21 mouse cellular contexts compared by ENCODE assay signal in genomic region chr11:20334301-20334700, GRCm38 (mm10). TPM values are rescaled to one million over a fixed set of nuclear protein-coding genes. Genes with fewer than 3 reads are reported as not detected.
DNase-seq lines count a peak whose midpoint lies in the region; ATAC-seq lines count a peak whose summit lies in the region.
"Had no signal": no experiment of that assay in that cellular context is flagged by ENCODE, and none has a peak within 500 bp of the region (broad histone marks: within the 10 kb centered on the region; RNA-seq: fewer than 3 reads in every experiment).

No protein-coding gene starts in this region.

- peaks cover 21% of the 10 kb centered on the region for H3K4me1 ChIP-seq in hindbrain, embryonic 13.5 days (replicated peaks)
- H3K4me1 ChIP-seq in hindbrain, embryonic 10.5 days (replicated peaks) = peaks cover 40% of the 10 kb centered on the region
- H3K4me1 ChIP-seq in midbrain, embryonic 15.5 days = peaks cover 25% of the 10 kb centered on the region
- H3K4me1 ChIP-seq in midbrain, embryonic 10.5 days = peaks cover 47% of the 10 kb centered on the region
- H3K4me1 ChIP-seq in kidney, embryonic 16.5 days (ENCODE audit: insufficient read depth, low read length) = peaks cover 25% of the 10 kb centered on the region

- H3K4me2 ChIP-seq in hindbrain, embryonic 13.5 days = 0 out of 2 replicates have a peak overlapping the region, but pooled peaks have one; percentile 89
- H3K4me2 ChIP-seq in midbrain, embryonic 15.5 days = no peak overlapping the region
- H3K4me2 ChIP-seq in kidney, embryonic 16.5 days (replicated peaks; ENCODE audit: low read depth, low read length) = no peak overlapping the region

- ATAC-seq in hindbrain, embryonic 13.5 days (ENCODE audit: low FRiP score) = no peak
- ATAC-seq in midbrain, embryonic 15.5 days (replicated peaks) = no peak
- ATAC-seq in kidney, embryonic 16.5 days (ENCODE audit: low FRiP score, low TSS enrichment) = no peak
- ATAC-seq: intestine, embryonic 16.5 days; Patski had no signal

- no peak overlapping the region for H3K9ac ChIP-seq in hindbrain, embryonic 13.5 days
- H3K9ac ChIP-seq in midbrain, embryonic 15.5 days = no peak overlapping the region
- no peak overlapping the region for H3K9ac ChIP-seq in kidney, embryonic 16.5 days (replicated peaks; ENCODE audit: low read length)
- H3K9ac ChIP-seq: kidney, embryonic 15.5 days; limb, embryonic 12.5 days had no signal

- no peak overlapping the region for H3K27ac ChIP-seq in hindbrain, embryonic 13.5 days
- H3K27ac ChIP-seq in hindbrain, embryonic 10.5 days = no peak overlapping the region
- 0 out of 2 replicates have a peak overlapping the region, but pooled peaks have one; percentile 98 for H3K27ac ChIP-seq in midbrain, embryonic 15.5 days
- H3K27ac ChIP-seq in midbrain, embryonic 10.5 days (replicated peaks) = no peak overlapping the region
- no peak overlapping the region for H3K27ac ChIP-seq in kidney, embryonic 16.5 days (ENCODE audit: low read length)
- H3K27ac ChIP-seq: limb, embryonic 12.5 days had no signal

- H3K4me3 ChIP-seq in hindbrain, embryonic 13.5 days = no peak overlapping the region
- no peak overlapping the region for H3K4me3 ChIP-seq in hindbrain, embryonic 10.5 days
- no peak overlapping the region for H3K4me3 ChIP-seq in midbrain, embryonic 15.5 days
- no peak overlapping the region for H3K4me3 ChIP-seq in midbrain, embryonic 10.5 days
- no peak overlapping the region for H3K4me3 ChIP-seq in kidney, embryonic 16.5 days (ENCODE audit: low read length)

- no peaks in the 10 kb centered on the region for H3K27me3 ChIP-seq in hindbrain, embryonic 13.5 days
- no peaks in the 10 kb centered on the region for H3K27me3 ChIP-seq in hindbrain, embryonic 10.5 days (ENCODE audit: insufficient read depth, poor library complexity, severe bottlenecking)
- H3K27me3 ChIP-seq in midbrain, embryonic 15.5 days (replicated peaks) = no peaks in the 10 kb centered on the region
- H3K27me3 ChIP-seq in midbrain, embryonic 10.5 days (ENCODE audit: low read depth, poor library complexity, severe bottlenecking) = no peaks in the 10 kb centered on the region
- no peaks in the 10 kb centered on the region for H3K27me3 ChIP-seq in kidney, embryonic 16.5 days (ENCODE audit: insufficient read depth, low read length)
- H3K27me3 ChIP-seq: heart, embryonic 15.5 days; kidney, embryonic 15.5 days; limb, embryonic 12.5 days; Patski had no signal

- H3K36me3 ChIP-seq in hindbrain, embryonic 13.5 days = no peaks in the 10 kb centered on the region
- H3K36me3 ChIP-seq in hindbrain, embryonic 10.5 days = no peaks in the 10 kb centered on the region
- no peaks in the 10 kb centered on the region for H3K36me3 ChIP-seq in midbrain, embryonic 15.5 days (replicated peaks)
- H3K36me3 ChIP-seq in midbrain, embryonic 10.5 days = no peaks in the 10 kb centered on the region
- H3K36me3 ChIP-seq in kidney, embryonic 16.5 days (ENCODE audit: insufficient read depth, low read length) = no peaks in the 10 kb centered on the region
- H3K36me3 ChIP-seq: heart, embryonic 15.5 days; kidney, embryonic 15.5 days; limb, embryonic 12.5 days had no signal

- no peak for DNase-seq in hindbrain, embryonic 10.5 days (ENCODE audit: low spot score)
- DNase-seq in midbrain, embryonic 10.5 days (ENCODE audit: low spot score) = no peak
- DNase-seq in R1 (ENCODE audit: low read depth, low spot score) = peak; percentile 81
- peak; percentile 10 for DNase-seq in naive thymus-derived CD4-positive, alpha-beta T cell, adult 2 months (ENCODE audit: low read depth)
- DNase-seq: adrenal gland, postnatal 36 days; cerebellum, adult 11-12 months; cerebellum, postnatal 25 days; embryo, embryonic 11 days; gastrocnemius, postnatal 10 days; heart, adult 11 months; lung, postnatal 14 days; right cerebral cortex, postnatal 25 days; thymus, postnatal 14 days had no signal

- 5% methylated on average over 1 of the region's 1 CpGs for WGBS in hindbrain, embryonic 13.5 days
- 13% methylated on average over 1 of the region's 1 CpGs for WGBS in hindbrain, embryonic 10.5 days
- WGBS in midbrain, embryonic 15.5 days = 12% methylated on average over 1 of the region's 1 CpGs
- 10% methylated on average over 1 of the region's 1 CpGs for WGBS in midbrain, embryonic 10.5 days
- 22% methylated on average over 1 of the region's 1 CpGs for WGBS in kidney, embryonic 16.5 days

- H3K9me3 ChIP-seq in hindbrain, embryonic 13.5 days = no peaks in the 10 kb centered on the region
- no peaks in the 10 kb centered on the region for H3K9me3 ChIP-seq in hindbrain, embryonic 10.5 days
- H3K9me3 ChIP-seq in midbrain, embryonic 15.5 days = no peaks in the 10 kb centered on the region
- no peaks in the 10 kb centered on the region for H3K9me3 ChIP-seq in midbrain, embryonic 10.5 days (replicated peaks)
- no peaks in the 10 kb centered on the region for H3K9me3 ChIP-seq in kidney, embryonic 16.5 days (ENCODE audit: low read length)
- H3K9me3 ChIP-seq: heart, embryonic 15.5 days; kidney, embryonic 15.5 days; limb, embryonic 12.5 days had no signal

RNA-seq across cellular contexts. Expression of gene Slc1a4, which starts 1.8 kb away (rescaled TPM):
- polyA plus RNA-seq in hindbrain, embryonic 13.5 days (2015; fragmentation: Nextera tagmentation; extraction: Ambion mirVana) = 39.5 and 40.8 TPM in 2 replicates
- 15.3 and 15.7 TPM in 2 replicates for polyA plus RNA-seq in hindbrain, embryonic 10.5 days (2016; fragmentation: Nextera tagmentation; extraction: Ambion mirVana)
- 60.0 and 61.7 TPM in 2 replicates for polyA plus RNA-seq in midbrain, embryonic 15.5 days (2015; fragmentation: Nextera tagmentation; extraction: Ambion mirVana)
- polyA plus RNA-seq in midbrain, embryonic 10.5 days (2016; fragmentation: Nextera tagmentation; extraction: Ambion mirVana) = 14.8 and 19.4 TPM in 2 replicates
- polyA plus RNA-seq in kidney, embryonic 16.5 days (2015; fragmentation: Nextera tagmentation; extraction: Ambion mirVana) = 9.4 and 9.8 TPM in 2 replicates

Comparison
In these comparisons a context has a peak if more than half of its experiments do, and no peak if none do; other contexts are left out.
1. DNase-seq: peak in R1 (single experiment) and naive thymus-derived CD4-positive, alpha-beta T cell, adult 2 months (single experiment); none in hindbrain, embryonic 10.5 days (single experiment) and midbrain, embryonic 10.5 days (single experiment).